Mouse (Mus musculus): Measurements from ENCODE around the gene Sowaha. TPM values are rescaled to one million over a fixed set of nuclear protein-coding genes. Genes with fewer than 3 reads are reported as not detected.
A peak's percentile ranks its signal among the peaks of the same experiment; 100 is the strongest.

Gene Sowaha
- polyA plus RNA-seq, 2 experiments, result 0.16 to 0.30 TPM

GRCm38 (mm10) chr11:53495417-53495816 is 15.3 kb upstream of the Sowaha start:
- Histone ChIP-seq H3K9me3 (ENCODE audit: control insufficient read depth, low read length) (no peaks in the 10 kb centered on the region), H3K36me3 (ENCODE audit: control insufficient read depth, insufficient read depth, low read length) (no peaks in the 10 kb centered on the region), H3K9ac (ENCODE audit: low read depth, low read length, severe bottlenecking) (no peak overlapping the region), H3K4me3 (replicated peaks; ENCODE audit: low read length) (no peak overlapping the region), H3K4me1 (ENCODE audit: control insufficient read depth, insufficient read depth, low read length) (peaks cover 4% of the 10 kb centered on the region; the same call in 1 of the 2 replicates), H3K27ac (replicated peaks; ENCODE audit: low read depth, low read length) (peak overlapping the region; percentile 58; the same call in 1 of the 2 replicates), H3K4me2 (replicated peaks; ENCODE audit: low read depth, low read length, severe bottlenecking) (no peak overlapping the region; the same call in 1 of the 2 replicates), H3K27me3 (ENCODE audit: control insufficient read depth, insufficient read depth, low read length) (no peaks in the 10 kb centered on the region)
- ATAC-seq (ENCODE audit: low FRiP score, low read depth) (no peak), DNase-seq (ENCODE audit: low spot score) (peak; percentile 39)
- WGBS, result 52% methylated on average over 6 of the region's 6 CpGs
- no peak for TF ChIP-seq POLR2A (IDR thresholded peaks at IDR 0.05; ENCODE audit: borderline replicate concordance, extremely low read depth, insufficient read depth, insufficient read length)

GRCm38 (mm10) chr11:53493243-53493955 is 13.3 kb upstream of the Sowaha start:
- ATAC-seq (ENCODE audit: low FRiP score, low read depth), result no peak
- WGBS, result 33% methylated on average over 3 of the region's 3 CpGs
- no peak for TF ChIP-seq POLR2A (IDR thresholded peaks at IDR 0.05; ENCODE audit: borderline replicate concordance, extremely low read depth, insufficient read depth, insufficient read length)
- Histone ChIP-seq H3K9me3 (ENCODE audit: control insufficient read depth, low read length) (no peaks in the 10 kb centered on the region), H3K27ac (replicated peaks; ENCODE audit: low read depth, low read length) (no peak overlapping the region), H3K4me3 (replicated peaks; ENCODE audit: low read length) (no peak overlapping the region), H3K4me1 (ENCODE audit: control insufficient read depth, insufficient read depth, low read length) (peaks cover 4% of the 10 kb centered on the region; the same call in 1 of the 2 replicates), H3K4me2 (replicated peaks; ENCODE audit: low read depth, low read length, severe bottlenecking) (no peak overlapping the region), H3K36me3 (ENCODE audit: control insufficient read depth, insufficient read depth, low read length) (no peaks in the 10 kb centered on the region), H3K9ac (ENCODE audit: low read depth, low read length, severe bottlenecking) (no peak overlapping the region), H3K27me3 (ENCODE audit: control insufficient read depth, insufficient read depth, low read length) (no peaks in the 10 kb centered on the region)
- DNase-seq (ENCODE audit: low spot score), result no peak

- H3K9me3 ChIP-seq (ENCODE audit: control insufficient read depth, low read length), result no peaks in the 10 kb centered on the region
- TF ChIP-seq POLR2A (IDR thresholded peaks at IDR 0.05; ENCODE audit: borderline replicate concordance, extremely low read depth, insufficient read depth, insufficient read length), result no peak
- 35% methylated on average over 8 of the region's 8 CpGs for WGBS
- ATAC-seq (ENCODE audit: low FRiP score, low read depth) (no peak), DNase-seq (ENCODE audit: low spot score) (no peak)
- H3K36me3 ChIP-seq (ENCODE audit: control insufficient read depth, insufficient read depth, low read length), result no peaks in the 10 kb centered on the region
- no peak overlapping the region for H3K4me3 ChIP-seq (replicated peaks; ENCODE audit: low read length)
- no peak overlapping the region for H3K27ac ChIP-seq (replicated peaks; ENCODE audit: low read depth, low read length)
- H3K4me2 ChIP-seq (replicated peaks; ENCODE audit: low read depth, low read length, severe bottlenecking), result no peak overlapping the region
- H3K9ac ChIP-seq (ENCODE audit: low read depth, low read length, severe bottlenecking), result no peak overlapping the region
- peaks cover 7% of the 10 kb centered on the region; the same call in 1 of the 2 replicates for H3K4me1 ChIP-seq (ENCODE audit: control insufficient read depth, insufficient read depth, low read length)
- peaks cover 5% of the 10 kb centered on the region; the same call in 1 of the 2 replicates for H3K27me3 ChIP-seq (ENCODE audit: control insufficient read depth, insufficient read depth, low read length)
These were observed 11.9 kb upstream of the Sowaha start for GRCm38 (mm10) chr11:53491954-53492401.

GRCm38 (mm10) chr11:53489421-53489820 is 9.3 kb upstream of the Sowaha start:
- H3K4me2 ChIP-seq (replicated peaks; ENCODE audit: low read depth, low read length, severe bottlenecking), result no peak overlapping the region
- H3K4me3 ChIP-seq (replicated peaks; ENCODE audit: low read length), result no peak overlapping the region
- DNase-seq (ENCODE audit: low spot score) (no peak), ATAC-seq (ENCODE audit: low FRiP score, low read depth) (no peak)
- no peaks in the 10 kb centered on the region for H3K36me3 ChIP-seq (ENCODE audit: control insufficient read depth, insufficient read depth, low read length)
- TF ChIP-seq POLR2A (IDR thresholded peaks at IDR 0.05; ENCODE audit: borderline replicate concordance, extremely low read depth, insufficient read depth, insufficient read length), result no peak
- 88% methylated on average over 9 of the region's 9 CpGs for WGBS
- H3K27ac ChIP-seq (replicated peaks; ENCODE audit: low read depth, low read length), result no peak overlapping the region
- H3K27me3 ChIP-seq (ENCODE audit: control insufficient read depth, insufficient read depth, low read length), result peaks cover 7% of the 10 kb centered on the region; the same call in 1 of the 2 replicates
- H3K4me1 ChIP-seq (ENCODE audit: control insufficient read depth, insufficient read depth, low read length), result 0 out of 2 replicates have a peak, but pooled peaks cover 6% of the 10 kb centered on the region
- H3K9me3 ChIP-seq (ENCODE audit: control insufficient read depth, low read length), result no peaks in the 10 kb centered on the region
- no peak overlapping the region for H3K9ac ChIP-seq (ENCODE audit: low read depth, low read length, severe bottlenecking)

- DNase-seq (ENCODE audit: low spot score) (no peak), ATAC-seq (ENCODE audit: low FRiP score, low read depth) (no peak)
- Histone ChIP-seq H3K9ac (ENCODE audit: low read depth, low read length, severe bottlenecking) (no peak overlapping the region), H3K4me2 (replicated peaks; ENCODE audit: low read depth, low read length, severe bottlenecking) (no peak overlapping the region), H3K9me3 (ENCODE audit: control insufficient read depth, low read length) (no peaks in the 10 kb centered on the region), H3K27ac (replicated peaks; ENCODE audit: low read depth, low read length) (no peak overlapping the region), H3K4me3 (replicated peaks; ENCODE audit: low read length) (no peak overlapping the region), H3K27me3 (ENCODE audit: control insufficient read depth, insufficient read depth, low read length) (peaks cover 7% of the 10 kb centered on the region; the same call in 1 of the 2 replicates), H3K36me3 (ENCODE audit: control insufficient read depth, insufficient read depth, low read length) (no peaks in the 10 kb centered on the region), H3K4me1 (ENCODE audit: control insufficient read depth, insufficient read depth, low read length) (0 out of 2 replicates have a peak, but pooled peaks cover 6% of the 10 kb centered on the region)
- no peak for TF ChIP-seq POLR2A (IDR thresholded peaks at IDR 0.05; ENCODE audit: borderline replicate concordance, extremely low read depth, insufficient read depth, insufficient read length)
- WGBS, result 95% methylated on average over 5 of the region's 5 CpGs
These were observed 8.9 kb upstream of the Sowaha start for GRCm38 (mm10) chr11:53489007-53489406.
